Mouse (Mus musculus): Measurements from ENCODE around the gene Emilin2.

Emilin2 gene

DNA sequence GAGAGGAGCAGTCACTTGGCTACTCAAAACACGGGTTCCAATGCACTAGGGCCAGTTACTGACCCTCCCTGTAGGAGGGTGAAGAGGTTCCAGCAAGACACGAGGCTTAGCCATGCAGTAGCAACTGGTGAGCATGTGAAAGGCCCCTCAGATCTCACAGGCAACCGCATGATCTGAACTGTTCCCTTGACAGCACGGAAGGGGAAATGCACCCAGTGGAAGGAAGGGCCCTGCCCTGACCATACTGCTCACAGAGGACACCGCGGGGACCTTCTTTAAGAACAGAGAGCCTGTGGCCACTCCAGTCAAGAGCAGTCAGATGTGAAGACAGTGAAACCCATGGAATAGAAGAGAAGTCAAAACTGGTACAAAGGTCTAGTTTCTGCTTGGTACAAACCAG, 48.6 kb downstream of the Emilin2 start:
- no peak for DNase-seq

DNA sequence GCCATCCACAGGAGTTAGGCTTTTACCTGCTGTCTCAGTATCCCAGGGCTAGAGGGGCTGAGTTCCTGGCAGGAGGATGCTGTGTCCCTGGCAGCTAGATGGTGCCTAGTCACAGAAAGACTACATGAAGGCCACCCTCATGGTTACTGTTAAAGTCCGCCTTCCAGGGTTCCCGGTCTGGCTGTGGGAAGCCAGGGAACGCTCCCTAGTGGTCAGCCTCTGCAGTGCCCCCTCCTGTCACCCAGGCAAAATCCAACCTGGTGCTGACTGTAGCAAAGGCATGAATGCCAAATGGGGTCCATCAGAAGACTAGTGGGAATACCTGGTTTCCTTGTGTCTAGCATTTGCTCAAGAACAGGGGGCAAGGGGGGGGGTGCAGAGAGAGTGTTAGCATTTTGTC, 51.1 kb downstream of the Emilin2 start:
- DNase-seq = no peak

DNA sequence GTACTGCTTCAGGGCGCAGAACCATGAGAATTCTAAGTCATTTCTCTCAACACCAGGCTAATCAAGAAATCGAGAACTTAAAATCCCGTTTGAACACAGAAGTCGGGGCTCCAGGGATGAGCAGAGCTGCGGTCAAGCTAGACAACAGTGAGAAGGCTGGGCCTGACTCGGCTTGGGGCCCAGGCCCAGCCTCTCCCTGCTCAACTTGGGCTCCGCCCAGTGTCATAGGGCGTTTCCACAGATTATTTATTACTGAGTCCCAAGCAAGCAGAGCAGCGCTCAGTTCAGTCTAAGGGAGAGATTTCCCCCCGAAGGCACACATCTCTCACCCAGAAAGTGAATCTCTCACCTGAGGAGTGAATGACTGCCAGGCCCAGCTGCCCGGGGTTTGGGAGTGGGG, 52.1 kb downstream of the Emilin2 start:
- peak; percentile 54 to 59 for DNase-seq

DNA sequence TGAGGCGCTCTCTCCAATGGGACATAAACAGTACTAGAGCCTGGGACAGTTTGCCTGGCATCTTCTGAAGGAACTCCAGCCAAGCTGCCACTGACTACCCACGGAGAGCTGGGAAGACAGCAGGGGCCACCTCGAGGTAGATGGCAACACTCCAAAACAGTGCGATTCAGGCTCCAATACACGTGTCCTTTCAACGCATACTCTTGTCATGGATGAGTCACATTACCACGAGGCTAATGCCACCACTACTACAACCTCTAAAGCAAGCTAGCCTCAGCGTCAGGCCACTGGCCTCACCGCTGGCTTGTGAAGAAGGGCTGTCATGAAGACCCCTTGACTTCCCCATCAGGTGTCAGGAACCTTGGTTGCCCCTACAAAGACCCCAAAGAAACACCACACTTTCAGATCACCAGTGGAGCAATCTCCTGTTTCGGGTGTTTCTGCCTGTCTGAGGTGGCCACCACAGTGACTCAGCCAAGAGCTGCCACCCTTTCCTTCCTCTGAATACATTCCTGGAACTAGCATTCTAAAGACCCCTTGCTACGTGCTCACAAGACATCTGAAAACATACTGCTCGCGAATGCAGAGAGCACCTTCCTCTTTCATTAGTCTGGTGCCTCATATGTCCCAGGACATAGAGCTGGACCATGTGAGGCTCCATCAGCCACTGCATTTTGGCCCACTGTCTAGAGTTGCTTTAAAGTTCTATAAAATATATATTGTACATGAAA, 54.8 kb downstream of the Emilin2 start:
- no peak for DNase-seq

GRCm38 (mm10) chr17:71256068-71256615, 55.6 kb downstream of the Emilin2 start:
- DNase-seq = no peak

DNA sequence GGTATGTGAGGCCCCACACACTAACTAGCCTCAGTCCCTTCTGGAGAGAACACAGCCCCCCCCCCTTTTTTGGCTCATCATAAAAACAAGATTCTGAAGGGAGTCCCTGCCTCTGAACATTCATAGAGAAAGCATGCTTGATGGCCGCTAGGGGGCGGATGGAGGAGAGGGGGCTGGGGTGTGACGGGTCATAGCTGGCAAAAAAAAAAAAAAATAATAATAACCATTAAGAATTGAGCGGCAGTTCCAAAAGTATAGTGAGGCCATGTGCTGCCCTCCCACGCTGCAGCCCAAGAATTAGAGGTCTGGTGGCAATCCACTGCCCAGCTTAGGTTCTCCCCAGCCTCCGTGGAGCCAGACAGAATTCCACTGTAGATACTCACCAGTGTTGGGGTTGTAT, 57.0 kb downstream of the Emilin2 start:
- peak in 1 of 2 experiments; percentile 59 for DNase-seq

DNA sequence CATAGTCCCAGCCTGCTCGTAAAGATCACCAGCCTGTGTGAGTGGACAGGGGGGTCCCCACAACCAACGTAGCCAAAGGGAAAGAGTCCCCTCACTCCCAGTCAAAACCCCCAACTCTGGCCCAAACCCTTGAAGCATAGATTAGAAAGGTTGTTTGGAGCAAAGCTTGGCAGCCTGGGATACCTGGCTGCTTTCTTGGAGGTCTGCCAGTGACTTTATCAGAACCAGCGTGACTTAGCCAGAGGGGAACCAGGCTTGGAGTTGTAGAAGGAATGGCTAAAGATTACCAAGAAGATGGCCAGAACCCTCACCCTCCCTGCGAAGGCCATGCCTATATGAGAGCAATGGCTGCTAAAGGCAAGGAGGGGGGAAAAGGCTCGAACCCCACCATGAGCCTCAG, 57.7 kb downstream of the Emilin2 start:
- no peak for DNase-seq

- DNase-seq = no peak
These were observed 58.4 kb downstream of the Emilin2 start for GRCm38 (mm10) chr17:71253391-71253790.

DNA sequence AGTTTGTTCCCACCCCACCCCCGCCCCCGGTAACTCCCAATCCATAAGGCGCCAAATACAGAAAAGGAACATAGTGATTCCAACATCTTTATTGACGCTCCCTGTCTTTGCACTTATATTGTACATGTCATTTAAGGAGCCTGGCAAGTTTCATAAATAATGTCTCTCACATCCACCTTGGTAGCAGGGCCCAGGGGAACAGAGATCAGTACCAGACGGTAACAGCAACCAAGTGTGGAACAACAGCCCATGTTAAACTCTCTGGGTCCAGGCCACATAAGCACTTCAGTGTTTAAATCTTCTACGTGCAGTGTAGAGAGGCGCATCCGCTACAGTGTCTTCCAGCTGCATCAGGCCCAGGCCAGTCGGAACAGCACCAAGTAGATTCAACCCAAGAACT, 59.7 kb downstream of the Emilin2 start:
- no peak for DNase-seq

DNA sequence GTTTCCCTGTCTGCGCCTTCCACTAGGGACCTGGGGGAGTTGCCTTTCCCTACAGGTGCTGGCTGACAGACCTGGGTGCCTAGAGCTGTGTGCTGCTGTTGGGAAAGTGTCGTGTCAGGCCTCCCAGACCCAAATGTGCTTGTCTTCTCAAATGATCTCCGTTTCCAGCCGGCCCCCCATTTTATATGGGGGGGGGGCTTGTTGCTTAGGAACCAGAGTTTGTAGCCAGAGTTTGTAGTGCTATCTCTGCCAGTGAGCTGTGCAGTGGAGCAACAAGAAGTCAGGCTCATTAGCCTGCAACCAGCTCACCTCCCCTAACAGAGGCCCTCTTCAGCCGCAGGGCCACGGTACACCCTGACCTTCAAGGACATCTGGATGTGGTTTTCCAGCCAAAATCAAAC, 60.2 kb downstream of the Emilin2 start:
- no peak for DNase-seq

DNA sequence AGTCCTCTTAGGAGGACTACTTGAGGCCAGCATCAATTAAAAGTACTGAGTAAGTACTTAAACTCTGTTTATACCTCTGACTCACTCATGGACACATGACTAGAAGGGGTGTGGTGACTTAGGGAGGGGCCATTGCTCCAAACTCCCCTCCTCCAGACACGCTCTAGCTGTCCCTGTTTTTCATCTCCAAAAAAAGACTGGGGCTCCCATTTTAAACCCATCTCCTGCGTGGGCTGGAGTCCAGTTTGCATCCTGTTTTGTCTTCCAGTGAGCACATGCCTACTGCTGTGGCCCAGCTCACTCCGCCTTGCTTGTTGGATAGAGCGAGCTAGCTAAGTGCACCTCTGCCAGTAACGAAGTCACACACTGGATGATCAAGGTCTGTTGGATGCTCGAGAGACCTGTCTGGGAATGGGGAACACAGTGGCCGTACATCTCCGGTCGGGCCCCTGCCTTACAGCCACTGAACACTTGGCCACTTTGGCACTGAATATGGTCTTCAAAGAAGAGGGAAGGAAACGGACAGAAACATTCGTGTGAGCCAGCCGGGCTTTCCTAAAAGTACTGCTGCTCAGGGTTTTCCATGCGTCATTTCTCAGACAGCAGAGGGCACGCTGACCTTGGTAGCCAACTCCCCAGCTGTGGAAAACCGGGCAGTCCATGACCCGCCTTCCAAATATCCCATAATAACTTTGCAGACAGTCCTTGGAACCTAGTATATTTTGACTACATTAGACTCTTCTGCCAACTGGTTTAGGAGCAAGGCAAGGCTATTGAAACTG, 60.8 kb downstream of the Emilin2 start:
- no peak for DNase-seq

DNA sequence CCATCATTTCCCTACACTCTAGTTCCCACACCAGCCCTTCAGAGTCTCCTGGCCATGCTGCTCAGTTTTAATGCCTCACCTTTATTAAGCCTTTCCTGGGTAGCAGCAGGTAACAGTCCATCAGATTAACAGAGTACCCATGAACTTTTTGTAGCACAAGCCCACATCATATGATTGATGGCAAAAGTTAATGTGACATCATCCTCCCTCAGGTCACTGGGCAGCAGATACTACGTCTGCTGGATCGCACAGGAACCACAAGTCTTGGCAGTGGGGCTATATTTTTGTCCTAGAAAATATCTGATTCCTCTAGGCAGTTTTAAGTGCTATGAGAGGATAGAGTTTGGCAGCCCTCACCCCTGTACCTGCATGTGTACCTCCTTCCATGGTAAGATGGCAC, 61.7 kb downstream of the Emilin2 start:
- no peak for DNase-seq

DNA sequence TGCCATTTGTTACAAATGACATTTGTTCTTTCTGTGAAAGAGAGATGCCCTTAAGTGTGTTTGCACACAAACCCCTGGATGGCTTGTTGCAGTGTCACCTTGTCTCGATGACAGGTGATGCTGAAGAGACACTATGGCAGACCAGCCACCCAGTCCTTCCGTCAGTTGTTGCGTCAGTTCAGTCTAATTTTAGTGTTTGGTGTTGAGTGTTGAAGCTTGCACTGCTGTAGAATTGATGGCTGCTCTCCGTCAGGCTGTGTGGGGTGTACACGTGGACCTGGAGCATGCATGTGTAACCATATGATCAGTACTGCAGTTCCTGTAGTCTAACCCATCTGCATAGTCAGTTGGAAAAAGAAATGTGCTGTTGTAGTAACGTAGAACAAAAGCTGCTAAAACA, 62.8 kb downstream of the Emilin2 start:
- DNase-seq = no peak

- no peak for DNase-seq
These were observed 65.8 kb downstream of the Emilin2 start for GRCm38 (mm10) chr17:71246022-71246421.

- no peak for DNase-seq
These were observed 66.6 kb downstream of the Emilin2 start for GRCm38 (mm10) chr17:71245133-71245532.

DNA sequence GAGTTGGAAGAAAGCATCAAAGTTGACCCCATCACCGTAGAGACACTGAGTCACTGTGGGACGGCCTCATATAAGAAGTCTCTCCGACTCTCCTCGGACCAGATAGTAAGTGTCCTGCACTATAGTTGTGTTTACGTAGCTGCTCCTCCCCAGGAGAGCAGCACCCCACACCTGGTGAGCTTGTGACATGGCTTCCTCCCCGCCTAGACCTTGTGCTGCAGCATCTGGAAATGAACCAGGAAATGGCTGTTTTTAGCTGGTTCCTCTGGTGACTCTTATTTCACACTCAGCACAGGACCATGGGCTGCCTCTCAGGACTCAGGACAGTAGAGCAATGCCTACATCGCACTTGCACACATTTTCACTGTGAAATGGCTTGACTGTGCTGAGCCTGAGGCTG, 69.1 kb downstream of the Emilin2 start:
- no peak for DNase-seq

GRCm38 (mm10) chr17:71240811-71241210, 71.0 kb downstream of the Emilin2 start:
- no peak for DNase-seq

DNA sequence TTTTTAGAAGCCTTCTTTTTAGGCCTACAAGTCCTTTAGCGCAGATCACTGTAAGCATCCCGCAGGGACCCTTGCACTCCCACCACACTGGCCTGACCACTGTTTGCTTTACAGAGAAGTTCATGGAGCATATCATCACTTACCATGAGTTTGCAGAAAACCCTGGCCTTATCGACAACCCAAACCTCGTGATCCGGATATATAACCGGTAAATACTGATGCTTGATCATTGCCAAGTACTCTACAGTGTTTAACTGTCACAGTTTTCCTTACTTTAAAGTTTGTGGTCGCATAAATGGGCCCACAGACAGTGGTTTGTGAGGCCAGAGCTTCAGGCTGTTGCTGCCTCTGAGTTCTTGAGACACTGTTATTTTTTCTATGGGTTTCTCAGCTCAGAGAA, 73.3 kb downstream of the Emilin2 start:
- no peak for DNase-seq

- DNase-seq = no peak
These were observed 76.4 kb downstream of the Emilin2 start for GRCm38 (mm10) chr17:71235229-71235958.

- DNase-seq = no peak
These were observed 77.7 kb downstream of the Emilin2 start for GRCm38 (mm10) chr17:71234041-71234594.

- DNase-seq = no peak
These were observed 78.6 kb downstream of the Emilin2 start for GRCm38 (mm10) chr17:71233210-71233609.

DNA sequence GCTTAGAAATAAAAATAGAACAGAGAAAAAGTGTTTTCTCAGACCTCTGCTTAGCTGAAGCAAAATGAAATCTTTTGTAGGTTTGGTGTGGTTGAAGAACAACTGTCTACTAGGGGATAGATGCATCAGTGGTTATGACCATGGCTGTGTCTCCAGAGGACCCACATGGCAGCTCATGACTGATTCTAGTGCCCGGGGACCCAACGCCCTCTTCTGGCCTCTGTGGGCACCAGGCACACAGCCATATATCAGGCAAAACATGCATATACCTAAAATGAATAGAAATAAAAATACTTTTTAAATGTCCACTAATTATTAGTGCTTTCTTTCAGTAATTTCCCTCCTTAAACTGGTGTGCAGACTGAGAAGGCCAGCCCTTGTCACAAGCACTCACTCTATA, 79.8 kb downstream of the Emilin2 start:
- no peak for DNase-seq

DNA sequence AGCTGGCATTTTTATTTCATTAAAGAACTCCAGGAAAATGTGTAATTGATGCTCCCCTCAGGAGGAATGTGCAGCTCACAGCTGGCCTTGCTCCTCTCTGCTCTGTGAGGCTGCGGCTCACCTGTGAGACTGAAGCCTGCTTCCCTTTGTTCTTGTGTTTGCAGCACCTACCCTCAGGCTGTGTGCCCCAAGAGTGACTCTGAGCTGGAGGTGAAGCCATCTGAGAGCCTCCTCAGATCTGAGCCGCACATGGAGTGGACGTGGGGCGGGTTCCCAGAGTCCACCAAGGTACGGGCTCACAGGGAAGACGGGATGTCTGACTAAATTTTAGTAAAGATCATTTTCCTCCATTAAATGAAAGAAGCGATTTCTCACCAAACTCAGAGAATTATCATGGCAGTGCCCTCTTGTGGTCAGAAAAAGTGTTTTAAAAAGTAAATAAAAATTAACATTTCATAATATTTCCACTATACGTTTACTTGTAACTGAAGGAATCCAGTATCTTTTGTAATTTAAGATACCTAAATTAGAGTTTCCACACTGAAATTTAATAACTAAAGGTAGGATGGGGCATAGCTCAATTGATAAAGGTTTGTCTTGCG, 81.6 kb downstream of the Emilin2 start:
- DNase-seq = no peak

All from lung, postnatal 4 days (tissue).